Mouse (Mus musculus) lung, embryonic 16.5 days (tissue): ENCODE results near the gene Usp17la. TPM values are rescaled to one million over a fixed set of nuclear protein-coding genes. Genes with fewer than 3 reads are reported as not detected.

Experiments used
- ATAC-seq: fragments of 200-750 bp; cut with Nextera tagmentation; 2 replicates; pipeline ENCODE4 v1.8.0; 2017; ENCODE audit warnings: low read depth, mild to moderate bottlenecking, moderate library complexity
- H3K27ac ChIP-seq: fragments of 300-500 bp; sonication (generic); 2 replicates; pipeline ENCODE4 v1.5.1; 2014; ENCODE audit warnings: mild to moderate bottlenecking, control low read depth, low read length
- H3K27me3 ChIP-seq: fragments of 300-500 bp; sonication (generic); 2 replicates; pipeline ENCODE4 v1.6.1; 2014; ENCODE audit warnings: low read depth, low read length, mixed read lengths; ENCODE audit not compliant: control insufficient read depth, insufficient read depth
- H3K36me3 ChIP-seq: fragments of 300-500 bp; sonication (generic); 2 replicates; pipeline ENCODE4 v1.6.1; 2014; ENCODE audit warnings: low read length; ENCODE audit not compliant: control insufficient read depth, insufficient read depth
- H3K4me1 ChIP-seq: fragments of 300-500 bp; sonication (generic); replicated peaks from 2 replicates; pipeline ENCODE4 v1.6.1; 2014; ENCODE audit warnings: low read length, mixed read lengths; ENCODE audit not compliant: control insufficient read depth, insufficient read depth
- H3K4me2 ChIP-seq: fragments of 300-500 bp; sonication (generic); 2 replicates; pipeline ENCODE4 v1.6.1; 2014; ENCODE audit warnings: low read depth, low read length, control low read depth
- H3K4me3 ChIP-seq: fragments of 300-500 bp; sonication (generic); 2 replicates; pipeline ENCODE4 v1.5.1; 2014; ENCODE audit warnings: mild to moderate bottlenecking, low read length, control low read depth
- H3K9ac ChIP-seq: fragments of 300-500 bp; sonication (generic); 2 replicates; pipeline ENCODE4 v1.6.1; 2014; ENCODE audit warnings: low read length, control low read depth
- H3K9me3 ChIP-seq: fragments of 300-500 bp; sonication (generic); 2 replicates; pipeline ENCODE4 v1.6.1; 2016; ENCODE audit warnings: low read length; ENCODE audit not compliant: control insufficient read depth
- WGBS: fragments of 180-500 bp; shearing (Covaris S2); extraction: QIAGEN DNeasy Blood & Tissue Kit; methylation state at CpG from one replicate; pipeline ENCODE4 v1.1.7; 2014; 5-methylcytosine and 5-hydroxymethylcytosine counted together
- polyA plus RNA-seq: library from polyadenylated mRNA; unstranded; fragments of >200 nt; fragmentation: Nextera tagmentation; extraction: Ambion mirVana; gene quantifications from 2 replicates; pipeline ENCODE4 v1.2.1, GENCODE M21; 2015

Gene Usp17la
- polyA plus RNA-seq, 1 experiment from 2014 or later = not detected

DNA sequence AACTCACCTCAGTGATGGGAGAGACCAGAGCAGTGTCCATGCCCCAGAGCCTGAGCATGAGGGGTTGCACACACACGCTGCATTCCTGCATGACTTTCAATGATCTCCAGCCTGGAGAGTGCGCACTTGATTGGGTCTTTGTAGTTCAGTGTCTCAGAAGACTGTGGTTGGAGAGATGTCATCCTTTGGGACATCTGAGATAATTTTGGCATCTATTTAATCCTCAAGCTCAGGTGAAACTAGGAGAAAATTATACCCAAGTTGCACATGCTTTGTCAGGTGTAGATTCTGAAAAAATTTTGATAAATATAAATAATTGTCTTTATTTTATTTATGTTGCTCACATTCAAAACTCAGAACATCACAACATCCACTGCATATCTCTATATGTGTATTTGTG, 39.0 kb downstream of the Usp17la start, which contains the start of gene Olfr666:
Gene Olfr666, minus strand, starts transcription at position 101 of the 400 bp plus-strand sequence.
- Histone ChIP-seq H3K9ac (no peak within 1 kb of the TSS), H3K36me3 (no peaks in the 10 kb centered on the region), H3K4me2 (no peak within 1 kb of the TSS), H3K4me3 (no peak within 1 kb of the TSS), H3K27ac (no peak within 1 kb of the TSS), H3K4me1 (no peaks in the 10 kb centered on the region), H3K27me3 (no peaks in the 10 kb centered on the region), H3K9me3 (no peaks in the 10 kb centered on the region)
- no peak for ATAC-seq
- 79% methylated on average over 2 of the region's 2 CpGs for WGBS

Other genes starting within 250 kb of the Usp17la start
- gene Olfr656, start 243.1 kb upstream of the Usp17la start, polyA plus RNA-seq = not detected in 2 replicates
- not detected in 2 replicates for gene Olfr657, start 232.2 kb upstream of the Usp17la start, polyA plus RNA-seq
- gene Olfr658, start 209.7 kb upstream of the Usp17la start, polyA plus RNA-seq = not detected in 2 replicates
- not detected in 2 replicates for gene Olfr659, start 190.3 kb upstream of the Usp17la start, polyA plus RNA-seq
- not detected in 2 replicates for gene Olfr661, start 170.5 kb upstream of the Usp17la start, polyA plus RNA-seq
- gene Usp17le, start 79.5 kb upstream of the Usp17la start, polyA plus RNA-seq = not detected in 2 replicates
- gene Usp17lb, start 14.4 kb upstream of the Usp17la start, polyA plus RNA-seq = not detected in 2 replicates
- not detected in 2 replicates for gene Olfr665, start 21.0 kb downstream of the Usp17la start, polyA plus RNA-seq
- gene Olfr666, start 38.9 kb downstream of the Usp17la start, polyA plus RNA-seq = not detected in 2 replicates
- gene Olfr667, start 64.5 kb downstream of the Usp17la start, polyA plus RNA-seq = not detected in 2 replicates
- gene Olfr668, start 71.0 kb downstream of the Usp17la start, polyA plus RNA-seq = not detected in 2 replicates
- not detected in 2 replicates for gene Olfr669, start 77.2 kb downstream of the Usp17la start, polyA plus RNA-seq
- gene Olfr670, start 105.6 kb downstream of the Usp17la start, polyA plus RNA-seq = not detected in 2 replicates
- not detected in 2 replicates for gene Olfr671, start 122.1 kb downstream of the Usp17la start, polyA plus RNA-seq
- gene Olfr672, start 145.0 kb downstream of the Usp17la start, polyA plus RNA-seq = not detected in 2 replicates
- not detected in 2 replicates for gene Olfr675, start 171.5 kb downstream of the Usp17la start, polyA plus RNA-seq
- not detected in 2 replicates for gene Olfr676, start 175.7 kb downstream of the Usp17la start, polyA plus RNA-seq
- not detected in 2 replicates for gene Olfr677, start 194.4 kb downstream of the Usp17la start, polyA plus RNA-seq
- not detected in 2 replicates for gene Olfr678, start 207.5 kb downstream of the Usp17la start, polyA plus RNA-seq
- gene Olfr679, start 224.2 kb downstream of the Usp17la start, polyA plus RNA-seq = not detected in 2 replicates
- gene Olfr680-ps1, start 235.8 kb downstream of the Usp17la start, polyA plus RNA-seq = not detected in 2 replicates